Mouse (Mus musculus) inflammation-experienced regulatory T-cells (primary cell): ENCODE measurements around the gene 1810010D01Rik. TPM values are rescaled to one million over a fixed set of nuclear protein-coding genes. Genes with fewer than 3 reads are reported as not detected.

Experiments used
- polyA plus RNA-seq, 2 experiments: library from polyadenylated mRNA; unstranded; fragments of 100-300 nt; shearing (Covaris generic); gene quantifications; one replicate each; pipeline ENCODE4 v1.2.1; 2017

Gene 1810010D01Rik
- polyA plus RNA-seq, result 1 to 10 TPM in 1 of 2 experiments, under 1 TPM in 1; 0.36 to 2.9 TPM

DNA sequence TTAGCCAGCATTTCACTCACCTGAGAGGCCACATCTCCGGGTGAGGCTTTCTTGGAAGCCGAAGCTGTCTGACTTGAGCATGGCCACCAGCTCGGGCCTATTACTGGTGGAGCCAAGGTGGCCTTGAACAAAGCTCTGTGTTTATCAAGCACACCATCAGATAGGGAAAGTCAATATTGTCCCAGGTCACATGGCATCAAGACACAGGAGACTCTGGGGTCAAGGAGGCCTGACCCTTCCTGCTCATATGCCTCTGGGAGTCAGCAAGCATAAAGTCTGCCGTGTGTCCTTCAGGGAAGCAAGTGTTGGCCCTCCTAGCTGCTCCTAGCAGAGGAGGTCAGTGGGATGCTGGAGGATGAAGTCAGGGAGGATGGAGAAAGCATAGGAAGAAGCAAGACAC, at the start of gene 1810010D01Rik:
1810010D01Rik (minus strand) TSS at position 114 of the 400 bp plus-strand sequence.

Other genes with a start within 250 kb of the 1810010D01Rik start
- 10 to 100 TPM; 14.8 to 15.4 TPM for gene Tpcn2, start 75.9 kb upstream of the 1810010D01Rik start, polyA plus RNA-seq
- gene Mrgprf, start 92.7 kb upstream of the 1810010D01Rik start, polyA plus RNA-seq, result not detected
- 1 to 10 TPM in 1 of 2 experiments, not detected in 1; 1.0 TPM for gene Mrgprd, start 106.7 kb upstream of the 1810010D01Rik start, polyA plus RNA-seq